Mouse (Mus musculus): ENCODE results near the gene Hspg2. TPM values are rescaled to one million over a fixed set of nuclear protein-coding genes. Genes with fewer than 3 reads are reported as not detected.

The Hspg2 gene
- polyA plus RNA-seq, 1 experiment from 2014 or later, result 15.2 TPM

DNA sequence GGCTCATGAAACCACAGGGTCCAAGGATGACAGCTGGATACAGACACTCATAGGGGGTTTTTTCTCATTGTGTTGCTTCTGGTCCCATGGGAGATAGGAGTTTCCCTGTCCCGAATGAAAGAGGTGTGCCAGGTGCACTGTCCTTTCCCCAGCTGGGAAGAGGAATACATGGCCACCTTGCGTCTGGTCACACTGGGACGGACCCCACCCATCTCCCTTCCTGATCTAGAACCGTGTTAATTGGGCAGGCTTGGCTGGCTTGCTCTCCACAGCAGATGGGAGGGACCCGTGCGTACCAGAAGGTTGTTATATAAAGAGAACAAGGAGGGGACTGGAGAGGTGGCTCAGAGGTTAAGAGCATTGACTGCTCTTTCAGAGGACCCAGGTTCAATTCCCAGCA is 59.3 kb downstream of the Hspg2 start:
- no peaks in the 10 kb centered on the region for H3K27me3 ChIP-seq (ENCODE audit: insufficient read depth, poor library complexity, severe bottlenecking)
- 95% methylated on average over 6 of the region's 6 CpGs for WGBS
- no peaks in the 10 kb centered on the region for H3K4me1 ChIP-seq (replicated peaks)
- H3K4me3 ChIP-seq, result no peak overlapping the region
- no peak overlapping the region for H3K27ac ChIP-seq
- no peak for DNase-seq (ENCODE audit: low spot score)
- peaks cover 68% of the 10 kb centered on the region for H3K36me3 ChIP-seq
- no peaks in the 10 kb centered on the region for H3K9me3 ChIP-seq

DNA sequence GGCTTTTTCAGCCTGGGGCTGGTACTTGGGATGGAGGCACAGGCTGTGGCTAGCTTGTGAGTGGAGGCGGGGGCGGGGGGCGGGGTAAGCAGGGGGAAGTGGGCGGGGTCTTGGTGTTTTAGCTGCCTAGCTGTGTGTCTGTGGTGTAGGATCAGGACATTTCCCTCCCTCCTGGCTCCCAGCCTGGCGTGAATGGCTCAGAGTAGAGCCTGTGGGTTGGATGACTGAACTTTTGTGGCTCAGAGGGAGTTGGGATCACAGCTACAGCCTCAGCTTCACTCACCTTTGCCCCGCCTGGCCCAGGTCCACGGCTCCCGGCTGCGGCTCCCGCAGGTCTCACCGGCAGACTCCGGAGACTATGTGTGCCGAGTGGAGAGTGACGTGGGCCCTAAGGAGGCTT is 71.8 kb downstream of the Hspg2 start:
- Histone ChIP-seq H3K27me3 (ENCODE audit: insufficient read depth, poor library complexity, severe bottlenecking) (no peaks in the 10 kb centered on the region), H3K4me1 (replicated peaks) (no peaks in the 10 kb centered on the region), H3K27ac (no peak overlapping the region), H3K9me3 (no peaks in the 10 kb centered on the region), H3K36me3 (peaks cover 96% of the 10 kb centered on the region), H3K4me3 (no peak overlapping the region)
- WGBS, result 73% methylated on average over 14 of the region's 14 CpGs
- no peak for DNase-seq (ENCODE audit: low spot score)

DNA sequence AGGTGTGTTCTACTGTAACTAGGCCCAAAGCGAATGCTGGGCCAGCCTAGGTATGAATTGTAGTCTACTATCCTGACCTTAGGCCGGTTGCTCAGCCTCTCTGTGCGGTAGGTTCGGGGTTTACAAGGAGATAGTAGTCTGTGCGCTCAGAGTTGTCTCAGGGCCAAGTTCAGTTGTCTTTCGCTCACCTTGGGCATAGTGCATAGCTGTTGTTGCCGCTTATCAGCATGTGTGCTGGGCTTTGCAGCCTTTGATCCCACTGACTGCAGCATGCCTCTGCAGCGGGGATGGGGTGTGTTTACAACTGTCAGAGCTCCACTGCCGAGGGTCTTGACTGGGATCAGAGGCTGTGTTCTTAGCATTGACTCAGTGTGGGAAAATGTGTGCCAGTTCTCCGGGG is 74.4 kb downstream of the Hspg2 start:
- H3K4me1 ChIP-seq (replicated peaks), result no peaks in the 10 kb centered on the region
- no peak for DNase-seq (ENCODE audit: low spot score)
- H3K4me3 ChIP-seq, result no peak overlapping the region
- no peak overlapping the region for H3K27ac ChIP-seq
- 94% methylated on average over 10 of the region's 10 CpGs for WGBS
- H3K9me3 ChIP-seq, result no peaks in the 10 kb centered on the region
- peaks cover 100% of the 10 kb centered on the region for H3K36me3 ChIP-seq
- H3K27me3 ChIP-seq (ENCODE audit: insufficient read depth, poor library complexity, severe bottlenecking), result no peaks in the 10 kb centered on the region

DNA sequence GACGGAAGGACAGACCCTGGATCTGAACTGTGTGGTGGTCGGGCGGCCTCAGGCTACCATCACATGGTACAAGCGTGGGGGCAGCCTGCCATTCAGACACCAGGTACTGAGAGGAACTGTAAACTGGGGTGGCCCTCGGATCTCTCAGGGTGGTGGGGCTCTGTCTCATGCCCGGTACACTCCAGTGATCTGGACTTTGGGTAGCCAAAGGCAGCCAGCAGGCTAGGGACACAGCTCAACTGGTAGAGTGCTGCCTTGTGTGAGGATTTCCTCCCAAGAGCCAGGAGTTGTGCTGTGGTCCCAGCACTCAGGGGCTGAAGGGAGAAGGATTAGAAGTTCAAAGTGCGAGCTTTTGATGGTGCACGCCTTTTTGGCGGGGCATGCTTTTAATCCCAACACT is 77.0 kb downstream of the Hspg2 start:
- Histone ChIP-seq H3K9me3 (no peaks in the 10 kb centered on the region), H3K4me3 (no peak overlapping the region), H3K27ac (no peak overlapping the region), H3K27me3 (ENCODE audit: insufficient read depth, poor library complexity, severe bottlenecking) (no peaks in the 10 kb centered on the region), H3K4me1 (replicated peaks) (no peaks in the 10 kb centered on the region), H3K36me3 (peaks cover 100% of the 10 kb centered on the region)
- 94% methylated on average over 9 of the region's 9 CpGs for WGBS
- DNase-seq (ENCODE audit: low spot score), result no peak

DNA sequence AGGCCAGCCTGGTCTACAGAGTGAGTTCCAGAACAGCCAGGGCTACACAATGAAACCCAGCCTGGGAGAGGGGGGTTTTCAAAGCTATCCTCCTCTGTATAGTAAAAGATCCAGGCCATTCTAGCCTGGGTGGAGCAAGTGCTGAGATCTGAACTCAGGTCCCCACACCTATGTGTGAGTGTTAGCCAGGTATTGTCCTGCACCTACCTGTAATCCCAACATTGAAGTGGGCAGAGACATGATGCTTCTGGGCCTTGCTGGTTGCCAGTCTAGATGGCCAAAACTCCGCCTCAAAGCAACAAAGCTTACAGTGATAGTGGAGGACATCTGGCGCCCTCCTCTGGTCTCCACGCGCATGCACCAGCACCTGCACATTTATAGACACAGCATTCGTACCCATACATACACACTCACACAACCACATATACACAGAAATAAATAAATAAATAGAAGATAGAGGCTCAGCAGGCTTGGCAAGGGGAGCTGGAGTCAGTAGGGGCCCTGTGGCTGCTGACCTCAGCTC is 77.5 kb downstream of the Hspg2 start:
- Histone ChIP-seq H3K27me3 (ENCODE audit: insufficient read depth, poor library complexity, severe bottlenecking) (no peaks in the 10 kb centered on the region), H3K4me3 (no peak overlapping the region), H3K4me1 (replicated peaks) (no peaks in the 10 kb centered on the region), H3K36me3 (peaks cover 100% of the 10 kb centered on the region), H3K27ac (no peak overlapping the region), H3K9me3 (no peaks in the 10 kb centered on the region)
- 80% methylated on average over 5 of the region's 5 CpGs for WGBS
- DNase-seq (ENCODE audit: low spot score), result peak; percentile 49

DNA sequence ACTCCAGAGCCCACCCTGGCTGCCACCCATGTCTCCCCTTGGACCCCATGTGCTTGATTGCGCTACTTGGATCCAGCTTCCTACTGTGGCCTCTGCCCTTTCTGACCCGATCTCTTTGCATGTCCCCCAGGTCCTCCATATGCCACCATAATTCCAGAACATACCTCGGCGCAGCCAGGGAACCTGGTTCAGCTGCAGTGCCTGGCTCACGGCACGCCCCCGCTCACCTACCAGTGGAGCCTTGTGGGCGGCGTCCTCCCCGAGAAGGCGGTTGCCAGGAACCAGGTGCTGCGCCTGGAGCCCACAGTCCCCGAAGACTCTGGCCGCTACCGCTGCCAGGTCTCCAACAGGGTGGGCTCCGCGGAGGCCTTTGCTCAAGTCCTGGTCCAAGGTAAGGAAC is 84.9 kb downstream of the Hspg2 start:
- no peak for DNase-seq (ENCODE audit: low spot score)
- Histone ChIP-seq H3K27me3 (ENCODE audit: insufficient read depth, poor library complexity, severe bottlenecking) (no peaks in the 10 kb centered on the region), H3K4me3 (no peak overlapping the region), H3K4me1 (replicated peaks) (no peaks in the 10 kb centered on the region), H3K9me3 (no peaks in the 10 kb centered on the region), H3K36me3 (peaks cover 95% of the 10 kb centered on the region), H3K27ac (no peak overlapping the region)
- 96% methylated on average over 17 of the region's 17 CpGs for WGBS

DNA sequence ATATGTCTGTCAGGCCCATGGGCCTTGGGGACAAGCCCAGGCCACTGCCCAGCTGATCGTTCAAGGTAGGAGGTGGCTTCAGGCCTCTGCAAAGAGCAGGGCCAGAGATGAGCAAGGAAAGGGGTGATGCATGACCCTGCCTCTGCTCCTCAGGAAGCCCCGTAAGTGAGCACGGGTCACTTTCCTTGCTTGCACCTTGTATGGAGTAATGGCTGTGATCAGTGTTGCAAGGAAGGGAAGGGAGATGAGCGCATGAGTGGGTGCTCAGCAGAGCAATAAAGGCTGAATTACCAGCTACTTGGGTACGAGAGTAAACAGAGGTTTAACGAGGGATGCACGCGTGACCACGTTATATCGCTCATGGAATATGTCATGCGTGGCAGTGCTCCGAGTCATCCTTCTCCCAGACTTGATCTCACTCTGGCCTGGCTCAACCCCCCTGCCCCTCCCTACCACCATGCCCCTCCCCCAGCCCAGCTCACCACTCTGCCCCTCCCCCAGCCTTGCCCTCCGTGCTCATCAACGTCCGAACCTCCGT is 88.2 kb downstream of the Hspg2 start:
- peaks cover 92% of the 10 kb centered on the region for H3K36me3 ChIP-seq
- no peak overlapping the region for H3K27ac ChIP-seq
- no peaks in the 10 kb centered on the region for H3K9me3 ChIP-seq
- no peaks in the 10 kb centered on the region for H3K27me3 ChIP-seq (ENCODE audit: insufficient read depth, poor library complexity, severe bottlenecking)
- 90% methylated on average over 16 of the region's 16 CpGs for WGBS
- H3K4me1 ChIP-seq (replicated peaks), result no peaks in the 10 kb centered on the region
- no peak for DNase-seq (ENCODE audit: low spot score)
- H3K4me3 ChIP-seq, result no peak overlapping the region

DNA sequence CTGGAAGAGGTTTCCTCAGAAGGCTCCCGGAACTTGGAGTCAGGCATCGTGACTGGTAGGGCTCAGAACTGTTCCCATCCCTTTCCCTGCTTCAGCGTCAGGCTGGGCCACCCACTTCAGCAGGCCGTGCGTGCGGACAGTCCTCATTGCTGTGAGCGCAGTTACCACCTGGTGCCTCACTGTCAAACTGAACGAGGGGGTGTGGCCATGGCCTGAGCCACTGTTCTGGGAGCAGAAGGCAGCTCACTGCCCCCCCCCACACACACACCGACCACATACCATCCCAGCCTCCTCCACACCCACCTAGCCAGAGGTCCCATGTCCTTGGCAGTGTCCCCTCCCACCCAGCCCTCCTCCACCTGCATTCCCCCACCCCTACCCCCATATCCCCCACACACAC is 101.3 kb downstream of the Hspg2 start:
- WGBS, result 89% methylated on average over 9 of the region's 9 CpGs
- no peaks in the 10 kb centered on the region for H3K27me3 ChIP-seq (ENCODE audit: insufficient read depth, poor library complexity, severe bottlenecking)
- H3K4me1 ChIP-seq (replicated peaks), result no peaks in the 10 kb centered on the region
- H3K36me3 ChIP-seq, result peaks cover 50% of the 10 kb centered on the region
- DNase-seq (ENCODE audit: low spot score), result no peak
- H3K27ac ChIP-seq, result no peak overlapping the region
- H3K9me3 ChIP-seq, result no peaks in the 10 kb centered on the region
- no peak overlapping the region for H3K4me3 ChIP-seq

DNA sequence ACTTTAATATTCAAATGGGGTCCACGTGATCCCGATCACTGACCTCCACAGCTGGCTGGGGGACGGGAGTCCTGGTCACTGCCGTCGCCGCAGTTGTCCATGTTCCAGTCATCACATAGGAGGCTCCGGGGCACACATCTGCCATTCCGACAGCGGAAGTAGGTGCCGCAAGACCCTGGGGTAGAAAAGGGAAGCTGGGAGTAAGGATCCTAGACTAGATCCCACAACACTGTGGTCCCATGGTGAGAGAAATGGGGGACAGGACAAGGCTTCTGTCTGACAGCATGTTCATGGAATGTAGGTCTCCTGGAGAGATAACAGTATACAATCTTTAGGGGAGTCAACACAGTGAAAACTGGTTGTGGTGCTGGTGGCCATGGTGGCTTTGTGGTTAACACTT is 105.9 kb downstream of the Hspg2 start, which contains the start of gene Ldlrad2:
Ldlrad2 (minus strand) TSS at position 101 of the 400 bp plus-strand sequence.
- Histone ChIP-seq H3K4me3 (no peak within 1 kb of the TSS), H3K27ac (no peak within 1 kb of the TSS), H3K4me1 (replicated peaks) (peaks cover 6% of the 10 kb centered on the region), H3K36me3 (peaks cover 19% of the 10 kb centered on the region), H3K9me3 (no peaks in the 10 kb centered on the region), H3K27me3 (ENCODE audit: insufficient read depth, poor library complexity, severe bottlenecking) (peaks cover 21% of the 10 kb centered on the region)
- WGBS, result 88% methylated on average over 10 of the region's 10 CpGs
- DNase-seq (ENCODE audit: low spot score), result no peak

DNA sequence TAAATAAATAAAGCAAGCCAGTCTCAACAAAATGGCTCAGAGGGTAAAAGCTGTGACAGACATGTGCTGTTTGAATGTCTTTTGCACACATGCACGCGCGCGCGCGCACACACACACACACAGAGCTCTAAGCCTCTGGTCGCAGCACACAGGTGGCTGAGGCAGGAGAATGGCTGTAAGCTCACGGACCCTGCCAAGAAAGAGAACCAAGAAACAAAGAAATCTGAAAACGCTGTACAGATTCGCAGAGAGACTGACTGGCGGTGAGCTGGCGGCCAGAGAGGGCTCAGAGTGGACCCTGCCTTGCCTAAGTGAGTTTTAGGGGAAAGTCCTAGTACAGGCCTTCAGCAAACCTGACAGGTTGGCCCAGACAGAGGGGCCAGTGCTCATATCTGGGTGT is 108.9 kb downstream of the Hspg2 start:
- Histone ChIP-seq H3K4me3 (no peak overlapping the region), H3K27me3 (ENCODE audit: insufficient read depth, poor library complexity, severe bottlenecking) (peaks cover 34% of the 10 kb centered on the region), H3K4me1 (replicated peaks) (peaks cover 15% of the 10 kb centered on the region), H3K27ac (no peak overlapping the region), H3K9me3 (no peaks in the 10 kb centered on the region), H3K36me3 (no peaks in the 10 kb centered on the region)
- DNase-seq (ENCODE audit: low spot score), result no peak
- 96% methylated on average over 12 of the region's 12 CpGs for WGBS

DNA sequence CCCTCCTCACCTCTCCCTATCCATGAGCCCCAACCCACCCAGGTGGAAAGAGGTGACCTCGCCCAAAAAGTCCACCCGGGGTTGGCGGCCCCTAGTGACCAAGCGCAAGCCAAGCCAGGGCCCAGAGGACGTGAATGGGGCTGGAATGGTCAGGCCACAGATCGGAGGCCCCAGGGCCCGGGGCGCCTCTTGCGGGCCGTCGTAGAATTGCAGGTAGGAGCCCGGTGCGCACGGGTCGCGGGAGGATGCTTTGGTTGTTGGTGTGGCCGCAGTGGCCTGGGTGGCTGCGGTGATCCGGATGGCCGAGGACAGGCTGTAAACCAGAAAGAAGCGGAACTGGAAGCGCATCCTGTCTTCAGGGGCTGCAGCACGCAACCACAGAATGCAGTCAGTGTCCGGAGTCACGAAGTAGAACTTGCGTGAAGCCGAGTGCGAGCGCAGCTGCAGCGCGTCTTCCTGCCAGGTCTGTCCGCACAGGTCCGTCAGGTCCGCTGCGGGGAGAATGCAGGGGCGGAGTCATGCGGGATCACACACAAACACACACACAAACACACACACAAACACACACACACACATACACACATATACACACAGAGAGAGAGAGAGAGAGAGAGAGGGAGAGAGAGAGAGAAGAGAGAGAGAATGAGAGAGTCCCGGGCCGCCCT is 109.7 kb downstream of the Hspg2 start:
- peak; percentile 79 for DNase-seq (ENCODE audit: low spot score)
- WGBS, result 4% methylated on average over 39 of the region's 39 CpGs
- peaks cover 34% of the 10 kb centered on the region for H3K27me3 ChIP-seq (ENCODE audit: insufficient read depth, poor library complexity, severe bottlenecking)
- no peaks in the 10 kb centered on the region for H3K9me3 ChIP-seq
- H3K4me1 ChIP-seq (replicated peaks), result peaks cover 15% of the 10 kb centered on the region
- H3K4me3 ChIP-seq, result peak overlapping the region; percentile 48
- no peak overlapping the region for H3K27ac ChIP-seq
- H3K36me3 ChIP-seq, result no peaks in the 10 kb centered on the region

DNA sequence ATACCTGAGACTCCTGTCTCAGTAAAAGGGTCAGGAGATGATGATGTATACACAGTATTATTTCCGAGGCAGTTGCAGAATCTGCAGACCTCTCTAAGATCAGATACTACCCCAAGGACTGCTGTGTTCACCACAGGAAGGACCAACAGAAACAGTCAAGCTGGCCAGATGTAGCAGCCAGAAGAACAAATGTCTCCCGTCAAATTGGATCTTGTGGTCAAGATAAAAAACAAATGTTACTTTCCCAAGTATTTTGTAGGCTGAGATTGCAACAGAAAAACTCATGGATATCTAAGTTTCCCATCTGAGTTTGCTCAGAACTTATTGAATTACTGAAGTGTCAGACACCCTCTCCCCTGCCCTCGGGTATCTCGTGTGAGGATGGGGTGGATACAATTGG is 111.2 kb downstream of the Hspg2 start:
- Histone ChIP-seq H3K4me1 (replicated peaks) (peaks cover 15% of the 10 kb centered on the region), H3K9me3 (no peaks in the 10 kb centered on the region), H3K4me3 (no peak overlapping the region), H3K36me3 (no peaks in the 10 kb centered on the region), H3K27ac (no peak overlapping the region), H3K27me3 (ENCODE audit: insufficient read depth, poor library complexity, severe bottlenecking) (peaks cover 34% of the 10 kb centered on the region)
- WGBS, result 64% methylated on average over 4 of the region's 4 CpGs
- no peak for DNase-seq (ENCODE audit: low spot score)

DNA sequence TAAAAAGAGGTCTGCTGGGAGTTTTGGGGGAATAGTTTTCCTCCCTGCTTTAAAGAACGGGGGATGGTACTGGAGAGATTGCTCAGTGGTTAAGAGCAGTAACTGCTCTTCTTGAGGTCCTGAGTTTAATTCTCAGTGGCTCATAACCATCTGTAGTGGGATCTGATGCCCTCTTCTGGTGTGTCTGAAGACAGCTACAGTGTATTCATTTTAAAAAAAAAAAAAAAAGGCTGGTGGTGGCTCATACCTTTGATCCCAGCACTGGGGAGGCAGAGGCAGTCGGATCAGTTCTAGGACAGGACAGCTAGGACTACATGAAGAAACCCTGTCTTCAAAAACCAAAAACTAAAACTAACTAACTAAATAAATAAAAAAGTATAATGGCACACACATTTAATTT is 111.7 kb downstream of the Hspg2 start:
- H3K36me3 ChIP-seq, result no peaks in the 10 kb centered on the region
- peaks cover 34% of the 10 kb centered on the region for H3K27me3 ChIP-seq (ENCODE audit: insufficient read depth, poor library complexity, severe bottlenecking)
- DNase-seq (ENCODE audit: low spot score), result no peak
- H3K4me3 ChIP-seq, result no peak overlapping the region
- H3K4me1 ChIP-seq (replicated peaks), result peaks cover 15% of the 10 kb centered on the region
- no peak overlapping the region for H3K27ac ChIP-seq
- WGBS, result 72% methylated on average over 2 of the region's 2 CpGs
- no peaks in the 10 kb centered on the region for H3K9me3 ChIP-seq

All from hindbrain, embryonic 10.5 days (tissue).